Mouse (Mus musculus) G1E-ER4 (cell line): ENCODE data around the gene Nadsyn1. TPM values are rescaled to one million over a fixed set of nuclear protein-coding genes. Genes with fewer than 3 reads are reported as not detected.

Experiments
- GATA1 ChIP-seq: IDR thresholded peaks from one replicate; pipeline ENCODE4 v1.8.0; 2012; ENCODE audit warnings: low read length, inconsistent platforms
- polyA plus RNA-seq: library from polyadenylated mRNA; stranded (reverse); fragments of >175 nt; gene quantifications from 2 replicates; pipeline ENCODE4 v1.2.3, GENCODE M21; 2012

The Nadsyn1 gene
- polyA plus RNA-seq, 1 experiment: 1.8 TPM

GRCm38 (mm10) chr7:143829504-143830331 lies 7.1 kb upstream of the Nadsyn1 start:
- no peak for TF ChIP-seq GATA1

GRCm38 (mm10) chr7:143826985-143827384 lies 4.3 kb upstream of the Nadsyn1 start:
- TF ChIP-seq GATA1: no peak

- no peak for TF ChIP-seq GATA1
Measured at GRCm38 (mm10) chr7:143823266-143823605, 587 bp upstream of the Nadsyn1 start.

GRCm38 (mm10) chr7:143821241-143821640 lies 1.4 kb downstream of the Nadsyn1 start:
- no peak for TF ChIP-seq GATA1

- TF ChIP-seq GATA1: no peak
Measured at GRCm38 (mm10) chr7:143819201-143819600, 3.4 kb downstream of the Nadsyn1 start.

GRCm38 (mm10) chr7:143808909-143809308 lies 13.7 kb downstream of the Nadsyn1 start:
- TF ChIP-seq GATA1: no peak

- no peak for TF ChIP-seq GATA1
Measured at GRCm38 (mm10) chr7:143805199-143805624, 17.4 kb downstream of the Nadsyn1 start.

- TF ChIP-seq GATA1: no peak
Measured at GRCm38 (mm10) chr7:143801195-143802065, 21.2 kb downstream of the Nadsyn1 start.

- no peak for TF ChIP-seq GATA1
Measured at GRCm38 (mm10) chr7:143800770-143801169, 21.9 kb downstream of the Nadsyn1 start.

- no peak for TF ChIP-seq GATA1
Measured at GRCm38 (mm10) chr7:143798783-143799182, 23.9 kb downstream of the Nadsyn1 start.

GRCm38 (mm10) chr7:143793121-143793520 lies 29.5 kb downstream of the Nadsyn1 start:
- TF ChIP-seq GATA1: no peak

GRCm38 (mm10) chr7:143792336-143792985 lies 30.2 kb downstream of the Nadsyn1 start:
- no peak for TF ChIP-seq GATA1

- TF ChIP-seq GATA1: no peak
Measured at GRCm38 (mm10) chr7:143783996-143784829, 38.4 kb downstream of the Nadsyn1 start, which contains the start of gene Mrgpre. Mrgpre (minus strand) TSS chr7:143784500.

- TF ChIP-seq GATA1: no peak
Measured at GRCm38 (mm10) chr7:143783378-143783995, 39.2 kb downstream of the Nadsyn1 start.

- TF ChIP-seq GATA1: no peak
Measured at GRCm38 (mm10) chr7:143777375-143777774, 45.3 kb downstream of the Nadsyn1 start.
